Comparison of ENCODE assay signal across 32 mouse cellular contexts in genomic region chr7:3409729-3410520, GRCm38 (mm10). TPM values are rescaled to one million over a fixed set of nuclear protein-coding genes. Genes with fewer than 3 reads are reported as not detected.
DNase-seq lines count a peak whose midpoint lies in the region; ATAC-seq and TF ChIP-seq lines count a peak whose summit lies in the region.
"Had no signal": no experiment of that assay in that cellular context is flagged by ENCODE, and none has a peak within 500 bp of the region (broad histone marks: within the 10 kb centered on the region; RNA-seq: fewer than 3 reads in every experiment).

No protein-coding gene starts in this region.

- ATAC-seq in megakaryocyte progenitor cell, adult 5-6 weeks (replicated peaks; ENCODE audit: poor library complexity), result peak; percentile 32
- ATAC-seq: CD4-positive, CD25-positive, alpha-beta regulatory T cell, adult 4 months; liver, embryonic 12.5 days; liver, postnatal 0 days; Patski had no signal

- intact Hi-C loops in gastrocnemius, adult 2 months (cut with DNase I), result loop anchor here (10.0 kb wide), 1 partner anchor 75 kb away; the partner anchor contains the start of gene Cacng7

- peak; percentile 8 for DNase-seq in CD4-positive helper T cell, adult 2 months (ENCODE audit: low read depth, low spot score)
- DNase-seq in MEL-GATA-1-ER (ENCODE audit: extremely low read depth, low read depth), result peak; percentile 72
- no peak for DNase-seq in adrenal gland, postnatal 10 days
- DNase-seq in cerebellum, adult 9-11 months, result no peak
- DNase-seq in gastrocnemius, adult 2 months, result no peak
- DNase-seq: adrenal gland, postnatal 14 days; cerebellum, adult 11 months; cerebellum, adult 9-10 months; gastrocnemius, postnatal 14 days; heart, adult 11 months; kidney, adult 11 months; kidney, postnatal 14 days; left cerebral cortex, postnatal 4 days; liver, postnatal 0 days; lung, postnatal 36 days; right cerebral cortex, adult 18-20 months; right cerebral cortex, postnatal 4 days; thymus, adult 2 months; thymus, postnatal 4 days had no signal

- no peak for TF ChIP-seq CTCF in gastrocnemius, adult 2 months (IDR thresholded peaks at IDR 0.05)

- no peak overlapping the region for H3K27ac ChIP-seq in gastrocnemius, adult 2 months
- H3K27ac ChIP-seq: embryonic facial prominence, embryonic 10.5 days; embryonic facial prominence, embryonic 15.5 days; forebrain, embryonic 13.5 days; heart, embryonic 10.5 days; heart, embryonic 15.5 days; hindbrain, embryonic 14.5 days; liver, embryonic 12.5 days; midbrain, embryonic 13.5 days had no signal

- no peak overlapping the region for H3K4me3 ChIP-seq in gastrocnemius, adult 2 months

RNA-seq across cellular contexts. Expression of gene Cacng6, which starts 14.1 kb away (rescaled TPM):
- not detected in 2 replicates for total RNA-seq in megakaryocyte progenitor cell, adult 5-6 weeks (2015)
- not detected in 2 replicates for total RNA-seq in megakaryocyte progenitor cell, adult 5-6 weeks (2017)
- 1 to 10 TPM; 1.5 to 6.5 TPM for total RNA-seq in adrenal gland, postnatal 10 days (2021)
- total RNA-seq in gastrocnemius, adult 2 months (2021), result 100 to 1,000 TPM; 102 to 120 TPM
- total RNA-seq: adrenal gland, postnatal 14 days; megakaryocyte-erythroid progenitor cell, adult 5-6 weeks had no signal

RNA-seq across cellular contexts. Expression of gene Cacng8, which starts 19.4 kb away (rescaled TPM):
- not detected in 2 replicates for total RNA-seq in megakaryocyte progenitor cell, adult 5-6 weeks (2015)
- total RNA-seq in megakaryocyte progenitor cell, adult 5-6 weeks (2017), result not detected in 2 replicates
- total RNA-seq in adrenal gland, postnatal 10 days (2021), result 1 to 10 TPM; 2.5 to 3.3 TPM
- not detected for total RNA-seq in gastrocnemius, adult 2 months (2021)
- total RNA-seq: gastrocnemius, postnatal 14 days; heart, postnatal 25 days; megakaryocyte-erythroid progenitor cell, adult 5-6 weeks had no signal

Comparison
In these comparisons a context has a peak if more than half of its experiments do, and no peak if none do; other contexts are left out.
1. DNase-seq: peak in CD4-positive helper T cell, adult 2 months (single experiment) and MEL-GATA-1-ER (single experiment); none in adrenal gland, postnatal 10 days (single experiment), cerebellum, adult 9-11 months (single experiment) and gastrocnemius, adult 2 months (single experiment).
2. RNA of gene Cacng6, which starts 14.1 kb away (total RNA-seq): 102 to 120 TPM in gastrocnemius, adult 2 months; 1.5 to 6.5 TPM in adrenal gland, postnatal 10 days and not detected in megakaryocyte progenitor cell, adult 5-6 weeks; every median in the first group is over 10 times any median in the second.